Mouse (Mus musculus): ENCODE results near the gene Ckb.
"Not testable (repeated sequence)": the region's sequence is repeated elsewhere in the genome, so short reads cannot be mapped to it uniquely, and the experiment has no call there.

Gene Ckb

GRCm38 (mm10) chr12:111672176-111672575, at the start of gene Ckb:
Gene Ckb (minus strand): TSS chr12:111672338.
- in situ Hi-C loops (cut with MboI; ENCODE audit: low pct_unique_long_range_greater_than_20kb in 1 of 2, low sequenced_read_pairs in 2 of 2, unreplicated experiment in 1 of 2): no loop called here

GRCm38 (mm10) chr12:111720222-111720621, 48.1 kb upstream of the Ckb start:
- in situ Hi-C loops (cut with MboI; ENCODE audit: low pct_unique_long_range_greater_than_20kb in 1 of 2, low sequenced_read_pairs in 2 of 2, unreplicated experiment in 1 of 2): no loop called here

- in situ Hi-C loops (cut with MboI; ENCODE audit: low pct_unique_long_range_greater_than_20kb in 1 of 2, low sequenced_read_pairs in 2 of 2, unreplicated experiment in 1 of 2): no loop called here
Measured at GRCm38 (mm10) chr12:111718656-111719055, 46.5 kb upstream of the Ckb start.

DNA sequence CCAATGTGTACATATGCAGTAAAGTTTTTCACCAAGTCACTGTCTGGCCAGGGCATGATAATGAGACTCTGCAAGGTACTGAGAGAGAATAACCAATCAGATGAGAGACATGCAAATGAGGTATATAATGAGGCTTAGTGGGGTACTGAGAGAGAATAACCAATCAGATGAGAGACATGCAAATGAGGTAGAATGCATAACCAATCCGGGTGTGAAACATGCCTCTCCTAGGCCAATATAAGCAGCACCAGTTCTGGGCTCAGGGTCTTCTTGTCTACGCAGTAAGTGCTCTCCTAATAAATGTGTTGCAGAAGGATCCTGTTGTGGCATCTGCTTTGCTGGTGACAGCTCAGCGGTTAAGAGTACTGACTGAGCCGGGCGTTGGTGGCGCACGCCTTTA, 44.4 kb upstream of the Ckb start:
- in situ Hi-C loops (cut with MboI; ENCODE audit: low pct_unique_long_range_greater_than_20kb in 1 of 2, low sequenced_read_pairs in 2 of 2, unreplicated experiment in 1 of 2): no loop called here

GRCm38 (mm10) chr12:111713880-111714279, 41.7 kb upstream of the Ckb start:
- in situ Hi-C loops (cut with MboI; ENCODE audit: low pct_unique_long_range_greater_than_20kb in 1 of 2, low sequenced_read_pairs in 2 of 2, unreplicated experiment in 1 of 2): not testable (repeated sequence)

DNA sequence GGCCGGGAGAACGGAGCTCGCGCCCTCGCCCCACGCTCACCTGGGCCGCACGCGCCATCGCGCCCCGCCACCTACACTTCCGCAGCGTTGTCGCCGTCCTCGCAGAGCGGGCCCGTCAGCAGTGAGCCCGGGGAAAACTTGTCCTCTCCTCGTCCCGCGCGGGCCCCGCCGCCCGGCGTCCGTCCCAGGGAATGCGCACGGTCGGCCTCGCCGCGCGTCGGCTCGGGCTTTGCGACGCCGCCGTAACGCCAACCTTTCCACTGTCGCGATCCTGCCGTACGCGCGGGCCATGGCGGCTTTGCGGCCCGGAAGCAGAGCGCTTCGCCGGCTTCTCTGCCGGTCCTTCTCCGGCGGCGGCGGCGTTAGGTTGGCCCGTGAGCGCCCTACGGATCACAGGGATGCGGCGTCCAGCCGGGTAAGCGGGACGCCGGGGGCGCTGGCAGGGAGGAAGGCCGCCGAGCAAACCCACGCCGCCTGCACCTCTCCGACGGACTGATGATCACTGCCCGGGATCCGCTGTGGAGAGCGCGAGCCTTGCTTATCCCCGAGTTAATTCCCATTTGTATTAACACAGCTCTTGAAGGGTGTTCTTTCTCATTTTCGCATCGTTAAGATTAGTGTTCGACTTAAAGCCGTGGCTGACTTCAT, 41.0 kb upstream of the Ckb start, which contains the start of the genes Bag5 and Apopt1:
Bag5 (minus strand) TSS at position 254 of the 648 bp plus-strand sequence.
Apopt1 (plus strand) TSS at position 258 of the 648 bp plus-strand sequence.
- in situ Hi-C loops (cut with MboI; ENCODE audit: low pct_unique_long_range_greater_than_20kb in 1 of 2, low sequenced_read_pairs in 2 of 2, unreplicated experiment in 1 of 2): no loop called here

- in situ Hi-C loops (cut with MboI; ENCODE audit: low pct_unique_long_range_greater_than_20kb in 1 of 2, low sequenced_read_pairs in 2 of 2, unreplicated experiment in 1 of 2): no loop called here
Measured at GRCm38 (mm10) chr12:111712476-111712875, 40.3 kb upstream of the Ckb start.

DNA sequence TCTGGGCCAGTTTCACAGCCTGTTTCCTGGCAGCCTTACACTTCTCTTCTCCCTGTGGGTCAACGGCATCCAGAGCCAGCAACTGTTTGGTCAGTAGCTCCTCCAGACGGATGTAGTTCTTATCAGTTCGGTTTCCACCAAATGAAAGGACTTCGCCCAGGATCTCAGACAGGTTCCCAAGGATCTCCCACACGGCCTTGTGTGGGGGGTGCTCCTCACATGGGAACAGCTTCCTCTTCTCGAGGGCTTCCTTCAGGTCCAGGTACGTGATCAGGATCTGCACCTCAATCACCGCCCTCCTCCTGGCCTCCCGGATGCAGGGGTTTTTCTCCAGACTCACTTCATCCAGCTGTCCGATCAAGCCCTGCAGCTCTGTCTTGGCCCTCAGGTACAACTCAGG, 38.0 kb upstream of the Ckb start:
- in situ Hi-C loops (cut with MboI; ENCODE audit: low pct_unique_long_range_greater_than_20kb in 1 of 2, low sequenced_read_pairs in 2 of 2, unreplicated experiment in 1 of 2): no loop called here

DNA sequence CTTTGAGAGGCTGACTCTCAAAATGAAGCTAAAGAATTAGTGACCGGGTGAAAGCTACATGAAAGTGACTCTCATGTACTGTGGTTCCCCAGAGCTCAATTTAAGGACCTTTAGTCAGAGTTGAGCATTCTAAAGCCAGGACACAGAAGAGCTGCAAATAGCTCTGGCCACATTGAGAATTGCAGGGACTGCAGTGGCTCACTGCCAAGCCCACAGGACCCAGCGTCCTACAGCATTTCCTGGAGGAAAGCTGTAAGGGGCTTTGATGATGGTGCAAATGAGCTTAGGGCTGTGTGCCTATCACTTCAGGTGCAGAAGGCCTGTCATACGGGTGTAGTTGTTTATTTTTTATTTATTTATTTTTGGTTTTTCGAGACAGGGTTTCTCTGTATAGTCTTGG, 36.0 kb upstream of the Ckb start:
- in situ Hi-C loops (cut with MboI; ENCODE audit: low pct_unique_long_range_greater_than_20kb in 1 of 2, low sequenced_read_pairs in 2 of 2, unreplicated experiment in 1 of 2): no loop called here

DNA sequence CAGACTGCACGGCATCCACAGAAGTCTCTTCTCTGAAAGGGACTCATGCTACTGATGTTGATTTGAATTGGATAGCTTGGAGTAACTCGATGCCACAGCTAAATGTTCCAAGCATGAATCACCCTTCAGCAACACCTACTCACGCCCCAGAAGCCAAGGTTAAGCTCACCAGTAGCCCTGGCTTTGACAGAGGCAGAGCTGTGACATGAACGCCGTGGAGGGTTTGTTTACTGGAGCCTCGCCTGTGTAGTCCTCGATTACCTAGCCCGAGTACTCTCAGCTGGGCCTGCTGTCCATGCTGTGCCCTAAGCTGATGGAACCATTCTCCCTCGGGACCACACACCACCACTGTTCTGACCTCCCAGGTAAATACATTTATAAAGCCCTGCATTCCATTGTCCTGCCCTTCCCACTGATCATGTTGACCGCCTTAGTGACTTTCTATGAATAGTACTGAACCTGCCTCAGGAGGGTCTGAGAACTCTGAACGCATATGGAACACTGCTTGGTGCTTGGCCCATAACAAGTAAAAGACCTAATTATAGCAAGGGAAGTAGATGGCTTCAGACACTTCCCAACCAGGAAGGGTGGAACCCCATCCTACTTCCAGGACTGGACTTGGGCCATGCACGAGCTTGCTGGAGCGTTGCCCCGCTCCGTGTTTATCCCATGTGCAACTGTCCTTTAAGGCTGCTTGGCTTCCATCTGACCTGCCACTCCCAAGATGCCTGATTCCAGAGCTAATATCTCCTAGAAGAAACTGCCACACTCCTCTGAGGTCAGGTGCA, 33.2 kb upstream of the Ckb start:
- in situ Hi-C loops (cut with MboI; ENCODE audit: low pct_unique_long_range_greater_than_20kb in 1 of 2, low sequenced_read_pairs in 2 of 2, unreplicated experiment in 1 of 2): no loop called here

- in situ Hi-C loops (cut with MboI; ENCODE audit: low pct_unique_long_range_greater_than_20kb in 1 of 2, low sequenced_read_pairs in 2 of 2, unreplicated experiment in 1 of 2): no loop called here
Measured at GRCm38 (mm10) chr12:111704609-111705008, 32.5 kb upstream of the Ckb start.

GRCm38 (mm10) chr12:111703301-111703700, 31.2 kb upstream of the Ckb start:
- in situ Hi-C loops (cut with MboI; ENCODE audit: low pct_unique_long_range_greater_than_20kb in 1 of 2, low sequenced_read_pairs in 2 of 2, unreplicated experiment in 1 of 2): no loop called here

- in situ Hi-C loops (cut with MboI; ENCODE audit: low pct_unique_long_range_greater_than_20kb in 1 of 2, low sequenced_read_pairs in 2 of 2, unreplicated experiment in 1 of 2): no loop called here
Measured at GRCm38 (mm10) chr12:111700920-111701458, 28.9 kb upstream of the Ckb start.

DNA sequence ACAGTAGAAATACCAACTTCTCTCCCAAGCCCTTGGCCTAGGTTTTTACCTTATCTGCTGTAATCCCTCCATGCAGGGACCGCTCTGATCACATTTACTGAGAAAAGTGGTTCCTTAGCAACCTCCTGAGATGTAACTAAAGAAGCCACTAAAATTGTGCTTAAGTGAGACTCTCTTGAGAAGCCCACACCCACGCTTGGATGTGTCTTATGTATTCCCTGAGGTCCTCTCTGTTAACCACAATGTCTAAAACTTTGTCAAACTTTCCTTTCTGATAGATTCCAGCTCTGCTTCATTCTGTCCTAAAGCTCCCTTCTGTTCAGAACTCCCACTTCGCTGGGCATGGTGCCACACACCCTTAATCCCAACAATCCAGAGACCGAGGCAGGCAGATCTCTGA, 27.4 kb upstream of the Ckb start:
- in situ Hi-C loops (cut with MboI; ENCODE audit: low pct_unique_long_range_greater_than_20kb in 1 of 2, low sequenced_read_pairs in 2 of 2, unreplicated experiment in 1 of 2): loop anchor here in 1 of 2 experiments (5.0 kb wide), 1 partner anchor 42 kb away; no protein-coding TSS in a partner anchor

DNA sequence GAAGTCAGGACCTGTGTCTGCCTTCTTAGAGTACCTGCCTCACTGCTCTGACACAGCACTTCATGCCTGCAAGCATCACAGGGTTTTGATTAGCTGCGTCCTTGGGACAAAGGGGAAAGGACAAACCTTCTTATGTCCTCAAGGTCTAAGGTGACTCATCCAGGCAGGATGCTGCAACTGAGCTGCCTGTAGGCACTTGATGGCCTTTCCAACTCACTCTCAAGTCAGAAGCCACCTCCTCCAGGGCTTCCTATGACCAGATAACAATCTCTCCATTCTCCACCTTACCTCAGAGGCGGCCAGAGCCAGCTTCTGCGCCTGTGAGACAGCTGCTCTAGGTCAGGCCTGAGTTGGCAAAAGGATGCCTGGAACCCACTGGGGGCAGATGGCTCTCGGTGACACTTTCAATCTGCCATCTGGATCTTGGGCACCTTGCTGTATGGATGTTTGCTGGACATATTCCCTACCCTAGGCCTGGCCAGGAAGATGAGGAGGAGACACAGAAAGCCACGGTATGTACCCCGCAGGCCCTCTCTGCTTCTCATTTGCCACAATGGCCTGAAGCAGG, 26.3 kb upstream of the Ckb start:
- in situ Hi-C loops (cut with MboI; ENCODE audit: low pct_unique_long_range_greater_than_20kb in 1 of 2, low sequenced_read_pairs in 2 of 2, unreplicated experiment in 1 of 2): loop anchor here in 1 of 2 experiments (5.0 kb wide), 1 partner anchor 41 kb away; no protein-coding TSS in a partner anchor

DNA sequence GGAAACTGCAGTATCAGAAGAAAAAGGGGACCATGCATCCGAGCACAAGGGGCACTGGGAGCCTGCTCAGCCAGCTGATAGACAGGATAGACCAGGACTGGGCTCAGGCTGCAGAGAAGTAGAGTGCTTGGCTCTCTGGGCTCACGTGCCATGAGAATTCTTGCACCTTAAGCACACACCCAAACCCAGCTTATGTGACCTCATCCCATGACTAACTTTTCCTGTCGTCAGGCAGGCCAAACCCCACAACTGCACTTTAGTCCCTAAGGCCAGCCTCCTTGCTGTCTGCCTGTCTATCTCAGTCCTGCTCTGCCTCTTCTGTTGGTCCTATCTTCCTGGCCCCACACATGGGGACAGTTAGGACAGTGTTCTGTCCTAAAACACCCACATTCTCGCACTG, 25.6 kb upstream of the Ckb start:
- in situ Hi-C loops (cut with MboI; ENCODE audit: low pct_unique_long_range_greater_than_20kb in 1 of 2, low sequenced_read_pairs in 2 of 2, unreplicated experiment in 1 of 2): loop anchor here in 1 of 2 experiments (5.0 kb wide), 1 partner anchor 40 kb away; no protein-coding TSS in a partner anchor

- in situ Hi-C loops (cut with MboI; ENCODE audit: low pct_unique_long_range_greater_than_20kb in 1 of 2, low sequenced_read_pairs in 2 of 2, unreplicated experiment in 1 of 2): loop anchor here in 1 of 2 experiments (5.0 kb wide), 1 partner anchor 39 kb away; no protein-coding TSS in a partner anchor
Measured at GRCm38 (mm10) chr12:111696239-111696638, 24.1 kb upstream of the Ckb start.

GRCm38 (mm10) chr12:111694880-111695804, 23.0 kb upstream of the Ckb start:
- in situ Hi-C loops (cut with MboI; ENCODE audit: low pct_unique_long_range_greater_than_20kb in 1 of 2, low sequenced_read_pairs in 2 of 2, unreplicated experiment in 1 of 2): loop anchor here in 1 of 2 experiments (5.0 kb wide), 1 partner anchor 38 kb away; no protein-coding TSS in a partner anchor

Measured in mouse embryonic stem cell (cell line).